Mouse (Mus musculus) large intestine, adult 2 months (tissue): ENCODE measurements around the gene Kcnj16. TPM values are rescaled to one million over a fixed set of nuclear protein-coding genes. Genes with fewer than 3 reads are reported as not detected.

Experiments used
- DNase-seq: peaks from one replicate; pipeline ENCODE4 v3.0.0-alpha.2; 2012; ENCODE audit warnings: low read depth, low spot score
- WGBS: fragments of 180-500 bp; shearing (Covaris S2); methylation state at CpG from one replicate; pipeline ENCODE4 v1.1.7; 2018; 5-methylcytosine and 5-hydroxymethylcytosine counted together
- polyA plus RNA-seq: library from polyadenylated mRNA; depleted of rRNA; stranded (reverse); fragments of >200 nt; gene quantifications from 2 replicates; pipeline ENCODE4 v1.2.3, GENCODE M21; 2012; rRNA removed

Kcnj16 gene
- polyA plus RNA-seq: 0.17 and 0.32 TPM in 2 replicates

DNA sequence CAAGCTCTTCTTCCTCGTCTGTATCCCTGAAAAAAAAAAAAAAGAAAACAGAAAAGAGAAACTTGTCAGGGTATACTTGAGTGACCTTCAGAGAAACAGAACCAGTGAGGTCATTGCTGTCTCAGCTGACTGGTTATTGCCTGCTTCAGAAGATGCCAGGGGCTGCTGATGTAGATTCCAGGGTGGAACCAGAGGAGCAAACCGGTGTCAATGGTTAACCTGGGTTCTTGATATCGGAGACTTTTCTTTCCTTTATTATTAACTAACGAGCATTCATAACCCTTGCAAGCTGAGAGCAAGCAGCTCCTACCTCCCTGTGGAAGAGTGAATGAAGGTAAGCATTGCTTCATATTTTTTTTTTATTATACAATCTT is at the start of gene Kcnj16:
TSS of gene Kcnj16 (plus strand) at position 272 of the 374 bp plus-strand sequence.
- DNase-seq: no peak
- 27% methylated on average over 4 of the region's 4 CpGs for WGBS

- no peak for DNase-seq
- 56% methylated on average over 5 of the region's 5 CpGs for whole genome bisulfite sequencing
Observed at GRCm38 (mm10) chr11:110918808-110919465, 48.9 kb upstream of the Kcnj16 start.

GRCm38 (mm10) chr11:110935699-110936098 is 32.1 kb upstream of the Kcnj16 start:
- no peak for DNase-seq
- 73% methylated on average over 3 of the region's 3 CpGs for WGBS

DNA sequence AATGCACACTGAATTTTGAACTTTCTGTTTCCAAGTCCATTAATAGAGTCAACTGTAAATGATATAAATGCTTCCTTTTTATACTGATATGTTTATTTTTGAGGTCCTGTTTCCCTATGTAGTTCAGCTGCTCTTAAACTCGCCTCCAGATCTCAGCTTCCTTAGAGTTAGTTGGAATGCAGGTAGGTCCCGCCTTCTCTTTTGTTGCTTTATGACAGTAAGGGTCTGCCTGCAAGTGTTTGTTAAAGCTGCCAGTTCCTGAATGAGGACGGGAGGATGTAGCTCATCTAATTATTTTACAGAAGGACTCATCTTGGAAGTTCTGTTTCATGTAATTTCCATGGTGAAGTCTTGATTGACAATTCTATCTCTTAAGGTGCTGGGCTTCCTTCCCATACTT is 25.6 kb upstream of the Kcnj16 start:
- no peak for DNase-seq
- WGBS: 10% methylated on average over 3 of the region's 3 CpGs

GRCm38 (mm10) chr11:110942695-110943135 is 25.1 kb upstream of the Kcnj16 start:
- WGBS: 12% methylated on average over 6 of the region's 6 CpGs
- DNase-seq: no peak

DNA sequence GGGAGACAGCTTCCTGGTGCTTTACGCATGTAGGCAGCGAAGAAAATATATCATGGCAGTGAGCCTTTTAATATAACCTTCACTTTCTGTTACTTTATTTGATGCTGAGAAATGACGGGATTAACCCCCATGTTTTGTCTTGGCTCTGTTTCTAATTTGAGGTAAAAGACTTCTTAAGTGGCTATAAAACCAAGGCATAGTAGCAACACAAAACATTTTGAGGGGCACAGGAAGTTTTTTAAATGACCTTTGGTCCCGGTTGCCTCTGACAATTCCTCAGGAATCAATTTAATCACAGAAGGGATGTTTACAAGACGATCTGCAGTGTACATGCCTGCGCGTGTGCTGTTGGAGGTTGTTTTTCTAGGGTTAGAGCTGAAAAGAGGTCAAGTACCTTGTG is 11.2 kb upstream of the Kcnj16 start:
- WGBS: 32% methylated on average over 7 of the region's 7 CpGs
- DNase-seq: no peak

- WGBS: 14% methylated on average over 5 of the region's 5 CpGs
- no peak for DNase-seq
Observed at GRCm38 (mm10) chr11:110961592-110962021, 6.2 kb upstream of the Kcnj16 start.

DNA sequence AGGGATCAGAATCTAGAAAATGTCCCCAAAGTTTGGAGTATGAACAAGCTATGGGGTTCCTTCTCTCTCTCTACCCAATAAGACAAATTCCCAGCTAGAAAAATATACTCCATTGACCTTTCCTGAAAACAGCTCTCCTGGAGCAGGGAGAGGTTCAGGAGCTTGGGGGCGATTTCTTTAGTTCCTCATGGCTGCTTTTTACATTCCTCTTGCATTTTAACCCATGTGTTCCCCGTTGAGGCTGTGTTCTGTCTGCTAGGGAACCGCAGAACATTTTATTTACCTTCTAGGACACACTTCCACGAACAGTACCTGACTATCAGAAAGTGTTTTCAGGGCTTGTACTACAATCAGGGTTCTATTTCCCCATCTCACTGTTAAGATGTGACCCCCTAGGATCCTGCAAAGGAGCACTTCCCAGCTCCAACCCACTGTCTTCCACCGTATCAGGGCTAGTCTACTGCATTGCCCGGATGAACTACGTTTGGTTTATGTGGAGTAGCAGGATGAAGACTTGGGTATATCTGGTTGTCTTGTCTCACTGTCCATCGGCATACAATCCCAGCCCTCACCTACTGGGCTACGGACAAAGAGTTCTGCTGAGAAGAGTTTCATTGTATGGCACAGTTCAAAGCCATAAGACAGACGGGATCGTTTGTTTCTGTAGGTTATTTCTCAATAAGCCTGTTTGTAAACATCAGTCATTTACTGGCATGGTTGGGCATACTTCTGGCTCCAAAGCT is 643 bp upstream of the Kcnj16 start:
- WGBS: 52% methylated on average over 11 of the region's 11 CpGs
- no peak for DNase-seq

- no peak for DNase-seq
Observed at GRCm38 (mm10) chr11:110968901-110969300, 1.1 kb downstream of the Kcnj16 start.

GRCm38 (mm10) chr11:110985508-110985907 is 17.7 kb downstream of the Kcnj16 start:
- WGBS: 48% methylated on average over 1 of the region's 1 CpGs
- DNase-seq: no peak

GRCm38 (mm10) chr11:110985949-110986348 is 18.1 kb downstream of the Kcnj16 start:
- DNase-seq: no peak
- 27% methylated on average over 3 of the region's 3 CpGs for WGBS

DNA sequence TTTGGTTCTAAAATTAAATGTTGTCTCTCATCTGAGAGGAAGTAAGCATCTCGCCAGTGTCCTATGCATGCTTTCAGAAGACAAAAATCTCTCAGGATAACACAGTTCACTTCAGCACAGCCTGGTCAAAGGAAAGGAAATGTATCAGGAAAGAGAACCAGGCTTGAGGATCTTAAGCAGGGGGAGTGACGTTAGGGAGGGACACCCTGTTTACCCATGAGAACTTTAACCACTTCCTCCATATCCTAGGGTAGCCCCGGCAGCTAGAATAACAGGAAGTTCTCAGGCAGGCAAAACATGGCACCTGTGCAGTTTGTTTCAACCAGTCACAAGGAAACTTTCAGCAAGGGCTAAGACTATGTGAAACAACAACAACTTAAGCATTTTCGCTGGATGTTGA is 25.8 kb downstream of the Kcnj16 start:
- no peak for DNase-seq
- 37% methylated on average over 4 of the region's 4 CpGs for WGBS

- DNase-seq: no peak
- WGBS: 75% methylated on average over 9 of the region's 9 CpGs
Observed at GRCm38 (mm10) chr11:110997211-110997610, 29.4 kb downstream of the Kcnj16 start.

DNA sequence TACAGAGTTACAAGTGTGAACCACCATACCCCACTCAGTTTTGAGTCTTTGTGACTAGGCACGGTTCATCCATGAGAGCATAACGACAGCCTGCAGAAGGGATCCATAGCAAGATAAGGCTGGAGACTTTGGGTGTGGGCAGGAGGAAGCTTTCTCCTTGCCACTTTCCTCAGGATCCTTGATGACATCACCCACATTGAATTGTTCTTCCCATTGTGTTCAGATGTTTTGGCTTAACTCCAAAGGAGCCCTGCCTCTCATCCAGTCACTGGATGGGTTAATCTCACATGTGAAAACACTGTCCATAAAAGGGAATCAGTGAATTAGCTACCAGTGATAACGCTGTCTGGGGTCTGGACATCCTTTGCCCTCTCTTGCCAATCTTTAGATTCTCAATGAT is 37.3 kb downstream of the Kcnj16 start:
- 67% methylated on average over 3 of the region's 3 CpGs for WGBS
- DNase-seq: no peak

- DNase-seq: no peak
- WGBS: 59% methylated on average over 3 of the region's 3 CpGs
Observed at GRCm38 (mm10) chr11:111009471-111009870, 41.6 kb downstream of the Kcnj16 start.

GRCm38 (mm10) chr11:111016206-111016605 is 48.4 kb downstream of the Kcnj16 start:
- WGBS: 95% methylated on average over 3 of the region's 3 CpGs
- DNase-seq: no peak

GRCm38 (mm10) chr11:111020211-111020610 is 52.4 kb downstream of the Kcnj16 start:
- DNase-seq: no peak
- 70% methylated on average over 2 of the region's 2 CpGs for WGBS

GRCm38 (mm10) chr11:111022681-111023281 is 54.9 kb downstream of the Kcnj16 start:
- 73% methylated on average over 8 of the region's 8 CpGs for WGBS

DNA sequence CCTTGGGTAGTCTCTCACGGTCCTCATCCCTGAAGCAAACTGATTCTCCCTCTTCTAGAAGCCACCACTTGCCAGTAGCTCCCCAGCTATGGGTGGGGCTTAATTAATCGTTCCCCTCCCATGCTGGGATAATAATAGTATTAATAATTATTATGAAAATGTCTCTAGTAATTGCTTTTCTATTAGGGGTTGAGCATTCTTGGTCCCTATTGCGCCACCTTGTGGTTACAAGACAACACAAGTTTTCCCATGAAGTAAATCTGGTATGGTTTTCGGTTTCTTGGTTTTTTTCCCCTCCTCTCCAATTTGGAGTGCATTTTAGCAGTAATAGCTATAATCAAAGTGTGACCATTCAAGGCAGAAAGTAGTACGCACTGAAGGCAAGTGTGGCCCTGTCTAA is 74.3 kb downstream of the Kcnj16 start:
- DNase-seq: no peak
- 44% methylated on average over 5 of the region's 5 CpGs for WGBS

More at GRCm38 (mm10) chr11:111022681-111023281, 54.9 kb downstream of the Kcnj16 start:
- DNase-seq: no peak

DNA sequence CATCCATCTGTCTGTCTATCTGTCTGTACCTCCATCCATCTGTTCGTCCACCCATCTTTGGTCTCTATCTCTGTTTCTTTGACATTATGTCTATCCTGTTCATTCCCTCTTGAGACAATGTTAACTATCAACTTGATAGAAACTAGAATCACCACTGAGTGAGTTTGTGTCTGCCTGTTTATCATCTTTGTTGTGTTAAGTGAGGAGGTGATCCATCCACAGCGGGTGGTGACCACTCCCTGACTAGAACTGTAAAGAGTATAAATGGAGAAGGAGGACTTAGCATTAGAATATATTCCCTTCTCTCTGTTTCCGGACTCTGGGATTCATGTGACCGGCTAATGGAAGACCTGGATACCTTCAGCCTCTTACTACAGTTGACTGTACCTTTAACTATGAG is 75.5 kb downstream of the Kcnj16 start:
- DNase-seq: no peak
- WGBS: 82% methylated on average over 4 of the region's 4 CpGs

GRCm38 (mm10) chr11:111054252-111054651 is 86.4 kb downstream of the Kcnj16 start:
- DNase-seq: no peak
- WGBS: 81% methylated on average over 3 of the region's 3 CpGs
